Mouse (Mus musculus): ENCODE data around the gene Smap2.

- TF ChIP-seq CTCF (IDR thresholded peaks at IDR 0.05; ENCODE audit: low read depth, low read length) (no peak), POLR2A (IDR thresholded peaks at IDR 0.05; ENCODE audit: extremely low read depth, insufficient read depth, low read length) (no peak)
Observed at GRCm38 (mm10) chr4:121007006-121007405, 10.0 kb downstream of the Smap2 start.

Measured in liver, adult 2 months (tissue).